Mouse (Mus musculus) urinary bladder, postnatal 36 days (tissue): ENCODE data around the gene Il10rb.
"Not testable (repeated sequence)": the region's sequence is repeated elsewhere in the genome, so short reads cannot be mapped to it uniquely, and the experiment has no call there.

Experiments used
- DNase-seq, 2 experiments: peaks; one replicate each; pipeline ENCODE4 v3.0.0; 2022; ENCODE audit warnings: low spot score in 2 of 2, mixed read lengths in 1 of 2

The Il10rb gene

GRCm38 (mm10) chr16:91416357-91416756 is 10.4 kb downstream of the Il10rb start:
- no peak for DNase-seq

GRCm38 (mm10) chr16:91416938-91417337 is 11.0 kb downstream of the Il10rb start:
- DNase-seq, result no peak

DNA sequence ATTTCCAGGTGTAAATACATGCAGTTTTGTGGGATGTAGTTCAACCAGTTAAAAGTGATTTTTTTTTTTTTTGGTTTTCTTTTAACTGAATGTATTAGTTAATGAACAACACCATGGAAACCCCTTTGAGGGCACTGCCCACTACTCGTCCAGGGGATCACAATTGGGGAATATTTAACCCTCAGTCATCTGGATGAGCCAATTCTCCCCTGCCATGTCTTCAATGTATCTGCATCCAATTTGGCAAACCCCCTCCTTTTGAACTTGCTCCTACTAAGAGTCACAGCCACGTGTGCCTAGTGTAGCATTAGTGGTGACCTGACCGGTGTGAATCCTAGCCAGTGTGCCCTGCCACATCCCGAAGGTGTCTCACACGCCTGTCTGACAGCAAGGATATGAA is 12.6 kb downstream of the Il10rb start:
- DNase-seq, result no peak

GRCm38 (mm10) chr16:91425816-91426215 is 19.9 kb downstream of the Il10rb start:
- no peak for DNase-seq

GRCm38 (mm10) chr16:91426586-91426985 is 20.6 kb downstream of the Il10rb start:
- DNase-seq, result no peak

DNA sequence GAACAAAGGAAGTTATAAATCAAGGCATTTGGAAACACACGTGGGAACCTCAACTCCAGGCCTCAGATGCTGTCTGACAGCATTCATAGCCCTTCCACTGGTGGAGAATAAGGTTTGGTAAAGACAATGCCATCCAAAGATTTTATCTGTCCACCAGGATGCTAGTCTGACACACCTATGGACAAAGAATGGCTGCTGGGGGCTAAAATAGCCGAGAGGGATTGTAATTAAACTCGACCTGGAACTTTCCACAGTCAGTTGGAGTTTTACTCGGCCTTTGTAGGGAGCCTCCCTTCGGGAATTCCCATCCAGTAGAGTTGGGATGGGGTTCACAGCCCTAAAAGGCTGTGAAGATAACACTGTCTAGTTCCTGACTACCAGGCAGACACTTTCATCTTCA is 21.5 kb downstream of the Il10rb start:
- DNase-seq, result no peak

GRCm38 (mm10) chr16:91428259-91428865 is 22.4 kb downstream of the Il10rb start:
- no peak for DNase-seq

DNA sequence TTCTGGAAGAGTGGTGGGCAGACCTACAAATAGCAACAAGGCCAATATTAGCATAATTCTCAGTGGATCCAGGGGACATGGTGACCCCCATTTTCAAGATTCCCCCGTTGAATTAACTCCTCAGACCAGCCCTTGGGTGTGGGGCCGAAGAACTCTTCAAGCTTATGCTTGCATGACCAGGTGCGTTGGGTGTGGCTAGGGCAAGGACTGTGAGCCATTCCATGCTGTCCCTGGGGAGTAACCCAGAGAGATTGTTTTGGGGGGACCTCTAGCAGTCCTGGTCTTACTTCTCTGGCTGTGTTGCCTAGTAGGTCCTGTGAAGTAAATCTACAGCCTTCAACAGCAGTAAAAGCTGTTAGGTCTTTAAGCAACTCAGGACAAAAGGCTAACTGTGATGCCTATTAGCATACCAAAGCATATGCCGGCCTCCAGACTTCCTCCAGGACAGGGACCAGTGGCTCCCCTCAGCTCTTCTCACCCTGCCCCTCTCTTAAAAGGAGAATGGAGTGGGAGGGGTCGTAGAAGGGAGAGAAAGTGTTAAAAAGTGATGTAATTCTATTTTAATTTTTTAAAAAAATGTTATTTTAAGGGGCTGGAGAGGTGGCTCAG is 26.9 kb downstream of the Il10rb start:
- DNase-seq, result no peak

DNA sequence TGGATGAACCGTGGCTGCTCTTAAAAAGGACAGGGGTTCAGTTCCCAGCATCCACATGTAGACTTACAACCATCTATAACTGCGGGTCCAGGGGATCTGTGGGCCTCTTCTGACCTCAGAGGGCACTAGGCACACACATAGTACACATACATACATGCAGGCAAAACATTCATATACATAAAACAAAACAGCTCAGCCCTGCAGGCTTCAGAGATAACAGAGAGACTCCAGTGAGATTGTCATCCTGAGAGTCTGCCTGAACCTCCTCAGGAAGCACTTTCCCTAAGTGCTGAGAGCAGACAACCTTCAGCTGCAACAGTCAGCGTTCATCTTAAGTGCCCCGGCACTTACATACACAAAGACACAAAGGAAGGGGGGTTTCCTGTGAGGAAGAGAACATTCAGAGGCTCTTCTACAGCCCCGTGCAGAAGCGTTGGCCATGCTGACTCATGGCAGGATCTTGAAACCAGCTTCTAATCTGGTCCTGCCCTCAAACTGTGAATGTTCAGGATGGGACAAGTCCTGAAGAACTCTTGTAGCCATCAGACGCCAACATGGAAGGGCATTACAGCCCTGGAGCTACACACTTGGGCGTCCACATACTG is 27.5 kb downstream of the Il10rb start:
- no peak for DNase-seq

DNA sequence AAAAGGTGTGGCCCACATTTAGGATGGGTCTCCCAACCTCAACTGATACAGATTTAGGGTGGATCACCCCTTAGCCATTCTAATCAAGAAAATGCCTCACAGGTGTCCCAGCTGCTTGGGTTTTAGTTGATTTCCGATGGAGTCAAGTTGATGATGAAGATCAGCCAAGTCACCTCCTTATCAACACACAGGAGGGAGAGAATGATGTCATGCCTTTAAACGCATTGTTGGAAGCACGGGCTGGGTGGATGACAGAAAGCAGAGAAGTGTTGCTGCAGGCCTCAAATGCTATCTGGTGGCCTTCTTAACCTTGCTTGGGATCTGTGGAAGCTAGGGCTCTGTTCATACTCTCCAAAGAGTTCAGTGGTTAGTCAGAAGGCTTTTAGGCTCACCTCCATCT is 28.2 kb downstream of the Il10rb start:
- DNase-seq, result no peak

DNA sequence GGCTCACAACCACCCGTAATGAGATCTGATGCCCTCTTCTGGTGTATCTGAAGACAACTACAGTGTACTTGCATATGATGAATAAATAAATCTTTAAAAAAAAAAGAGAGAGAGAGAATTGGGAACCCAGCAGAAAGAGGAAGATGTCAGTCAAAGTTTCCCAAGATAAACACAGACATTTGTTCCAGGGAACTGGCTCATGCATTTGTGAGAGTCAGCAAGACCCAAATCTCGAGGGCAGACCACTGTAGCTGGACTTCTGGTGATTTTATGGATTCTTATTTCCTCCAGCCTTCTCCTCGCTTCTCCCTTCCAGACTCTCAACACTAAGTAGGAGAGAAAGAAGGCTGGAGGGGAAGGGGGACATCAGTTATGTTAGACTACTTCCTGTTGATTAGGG is 32.1 kb downstream of the Il10rb start:
- DNase-seq, result no peak

DNA sequence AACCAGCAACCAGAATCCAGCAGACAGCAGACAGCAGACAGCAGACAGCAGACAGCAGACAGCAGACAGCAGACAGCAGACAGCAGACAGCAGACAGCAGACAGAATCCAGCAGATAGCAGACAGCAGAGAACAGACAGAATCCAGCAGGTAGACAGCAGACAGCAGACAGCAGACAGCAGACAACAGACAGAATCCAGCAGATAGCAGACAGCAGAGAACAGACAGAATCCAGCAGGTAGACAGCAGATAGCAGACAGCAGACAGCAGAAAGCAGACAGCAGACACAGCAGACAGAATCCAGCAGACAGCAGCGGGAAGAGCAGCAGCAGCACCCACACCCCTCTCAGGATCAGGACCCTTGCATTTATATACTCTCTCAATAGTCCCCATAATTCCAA is 32.6 kb downstream of the Il10rb start:
- DNase-seq, result not testable (repeated sequence)

DNA sequence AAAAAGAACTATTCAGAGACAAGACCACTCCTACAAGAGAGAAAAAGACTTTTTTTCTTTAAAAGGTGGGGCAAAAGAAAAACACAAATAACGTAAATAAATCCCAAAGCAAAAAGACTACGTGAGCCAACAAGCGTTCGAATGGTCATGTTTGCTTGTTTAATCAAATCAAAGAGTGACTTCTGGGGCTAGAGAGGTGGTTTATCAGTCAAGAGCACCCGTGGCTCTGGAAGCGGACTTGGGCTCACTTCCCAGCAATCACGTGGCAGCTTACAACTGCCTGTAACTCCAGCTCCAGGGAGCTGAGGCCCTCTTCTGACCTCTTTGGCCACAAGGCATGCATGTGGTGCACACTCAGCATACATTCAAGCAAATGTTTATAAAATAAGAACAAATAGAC is 35.4 kb downstream of the Il10rb start:
- DNase-seq, result peak in 1 of 2 experiments; percentile 57

DNA sequence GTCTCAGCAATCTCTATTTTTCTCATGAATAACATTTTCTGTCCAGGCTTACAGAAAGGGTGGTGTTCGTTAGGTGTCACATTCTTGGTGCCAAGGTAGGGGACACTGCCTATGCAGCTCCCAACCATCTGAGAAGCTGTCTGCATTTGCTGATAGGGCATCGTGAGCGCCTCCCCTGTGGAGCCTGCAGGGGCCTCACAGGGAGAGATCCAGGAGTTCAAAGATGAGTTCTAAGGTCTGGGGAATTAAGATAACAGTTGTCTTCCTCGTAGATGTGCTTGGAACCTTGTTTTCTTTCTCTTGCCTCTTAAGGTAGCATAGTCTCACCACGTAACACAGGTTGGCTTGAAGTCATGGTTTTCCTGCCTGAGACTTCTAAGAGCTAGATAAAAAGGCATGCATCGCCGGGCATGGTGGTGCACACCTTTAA is 35.9 kb downstream of the Il10rb start:
- no peak for DNase-seq

- no peak for DNase-seq
Measured at GRCm38 (mm10) chr16:91442446-91442845, 36.5 kb downstream of the Il10rb start.

- DNase-seq, result no peak
Measured at GRCm38 (mm10) chr16:91443211-91443611, 37.2 kb downstream of the Il10rb start.

- no peak for DNase-seq
Measured at GRCm38 (mm10) chr16:91444847-91445246, 38.9 kb downstream of the Il10rb start.

- DNase-seq, result no peak
Measured at GRCm38 (mm10) chr16:91445566-91445965, 39.6 kb downstream of the Il10rb start.

GRCm38 (mm10) chr16:91446778-91447511 is 41.0 kb downstream of the Il10rb start:
- no peak for DNase-seq

DNA sequence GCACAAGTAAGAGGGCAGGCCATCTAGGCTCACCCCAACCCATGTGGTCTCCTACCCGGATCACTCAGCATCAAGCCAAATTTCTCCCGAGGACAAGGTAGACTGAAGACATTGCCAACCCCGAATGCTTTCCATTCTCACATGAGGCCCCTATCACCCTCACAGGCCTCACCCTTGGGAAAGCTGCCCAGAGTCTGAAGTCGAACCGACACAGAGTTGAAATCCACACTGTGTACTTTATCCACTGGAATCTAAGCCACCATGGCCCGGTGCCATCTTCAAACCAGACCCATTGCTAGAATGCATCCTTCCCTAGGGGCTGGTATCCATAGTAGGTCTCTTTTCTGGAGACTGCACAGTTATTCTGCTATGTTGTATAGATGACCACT is 41.5 kb downstream of the Il10rb start:
- no peak for DNase-seq

- DNase-seq, result no peak
Measured at GRCm38 (mm10) chr16:91448088-91448487, 42.1 kb downstream of the Il10rb start.

- DNase-seq, result no peak
Measured at GRCm38 (mm10) chr16:91448895-91449294, 42.9 kb downstream of the Il10rb start.
